10 mouse cellular contexts compared by ENCODE assay signal in genomic region chr17:83545259-83545658, GRCm38 (mm10). TPM values are rescaled to one million over a fixed set of nuclear protein-coding genes. Genes with fewer than 3 reads are reported as not detected.
DNase-seq lines count a peak whose midpoint lies in the region; ATAC-seq and TF ChIP-seq lines count a peak whose summit lies in the region.
"Had no signal": no experiment of that assay in that cellular context is flagged by ENCODE, and none has a peak within 500 bp of the region (broad histone marks: within the 10 kb centered on the region; RNA-seq: fewer than 3 reads in every experiment).

No protein-coding gene starts in this region.

- no peak overlapping the region; the same call in 1 of the 2 replicates for H3K9ac ChIP-seq in lung, embryonic 16.5 days (ENCODE audit: low read length)
- H3K9ac ChIP-seq in forebrain, postnatal 0 days, result no peak overlapping the region
- H3K9ac ChIP-seq in limb, embryonic 12.5 days (replicated peaks), result no peak overlapping the region

- H3K4me3 ChIP-seq in lung, embryonic 16.5 days (ENCODE audit: low read length), result peak overlapping the region; percentile 51
- no peak overlapping the region for H3K4me3 ChIP-seq in forebrain, postnatal 0 days (ENCODE audit: low read depth, low read length)
- peak overlapping the region; percentile 28; the same call in 1 of the 2 replicates for H3K4me3 ChIP-seq in limb, embryonic 12.5 days (replicated peaks)

- peaks cover 11% of the 10 kb centered on the region for H3K27me3 ChIP-seq in lung, embryonic 16.5 days (ENCODE audit: control insufficient read depth, insufficient read depth, low read depth, low read length)
- H3K27me3 ChIP-seq in forebrain, postnatal 0 days (ENCODE audit: insufficient read depth, low read length), result 0 out of 2 replicates have a peak, but pooled peaks cover 2% of the 10 kb centered on the region
- peaks cover 62% of the 10 kb centered on the region for H3K27me3 ChIP-seq in limb, embryonic 12.5 days
- no peaks in the 10 kb centered on the region for H3K27me3 ChIP-seq in splenic B cell, adult 2 months (ENCODE audit: control insufficient read depth, insufficient read depth, low read length, poor library complexity, severe bottlenecking)

- no peak overlapping the region for H3K27ac ChIP-seq in lung, embryonic 16.5 days (ENCODE audit: low read length)
- H3K27ac ChIP-seq in forebrain, postnatal 0 days (ENCODE audit: low read depth, low read length), result no peak overlapping the region
- H3K27ac ChIP-seq in limb, embryonic 12.5 days, result no peak overlapping the region

- H3K4me1 ChIP-seq in lung, embryonic 16.5 days (replicated peaks; ENCODE audit: control insufficient read depth, insufficient read depth, low read length), result 0 out of 2 replicates have a peak, but pooled peaks cover 7% of the 10 kb centered on the region
- 0 out of 2 replicates have a peak, but pooled peaks cover 16% of the 10 kb centered on the region for H3K4me1 ChIP-seq in forebrain, postnatal 0 days (ENCODE audit: insufficient read depth)
- peaks cover 8% of the 10 kb centered on the region for H3K4me1 ChIP-seq in limb, embryonic 12.5 days (replicated peaks)

- WGBS in lung, embryonic 16.5 days, result 70% methylated on average over 6 of the region's 6 CpGs
- WGBS in forebrain, postnatal 0 days, result 76% methylated on average over 6 of the region's 6 CpGs
- WGBS in limb, embryonic 12.5 days, result 85% methylated on average over 6 of the region's 6 CpGs

- H3K9me3 ChIP-seq in lung, embryonic 16.5 days (ENCODE audit: control insufficient read depth, low read length), result no peaks in the 10 kb centered on the region
- no peaks in the 10 kb centered on the region for H3K9me3 ChIP-seq in forebrain, postnatal 0 days (ENCODE audit: low read length)
- no peaks in the 10 kb centered on the region for H3K9me3 ChIP-seq in limb, embryonic 12.5 days

- 0 out of 2 replicates have a peak, but pooled peaks have one; percentile 27 for TF ChIP-seq CTCF in forebrain, postnatal 0 days (IDR thresholded peaks at IDR 0.05; ENCODE audit: low read depth)

- DNase-seq in lung, postnatal 10 days, result no peak
- no peak for DNase-seq in forebrain, postnatal 0 days
- DNase-seq in splenic B cell, adult 2 months (ENCODE audit: low read depth, low spot score), result peak; percentile 26
- DNase-seq in adrenal gland, postnatal 10 days, result no peak
- no peak for DNase-seq in kidney, adult 11 months
- DNase-seq in adipocyte (ENCODE audit: low spot score), result no peak
- DNase-seq: cerebellum, postnatal 14 days; lung, postnatal 4 days had no signal

- no peaks in the 10 kb centered on the region for H3K36me3 ChIP-seq in lung, embryonic 16.5 days (ENCODE audit: control insufficient read depth, insufficient read depth, low read length)
- H3K36me3 ChIP-seq in forebrain, postnatal 0 days (ENCODE audit: insufficient read depth), result no peaks in the 10 kb centered on the region
- H3K36me3 ChIP-seq in limb, embryonic 12.5 days, result no peaks in the 10 kb centered on the region
- no peaks in the 10 kb centered on the region for H3K36me3 ChIP-seq in splenic B cell, adult 2 months (ENCODE audit: control insufficient read depth, insufficient read depth, low read length, poor library complexity, severe bottlenecking)

- peak overlapping the region; percentile 62 for H3K4me2 ChIP-seq in lung, embryonic 16.5 days (ENCODE audit: low read depth, low read length)
- H3K4me2 ChIP-seq in forebrain, postnatal 0 days (ENCODE audit: low read depth), result peak overlapping the region; percentile 41
- H3K4me2 ChIP-seq in limb, embryonic 12.5 days, result peak overlapping the region; percentile 54

- no peak for ATAC-seq in lung, embryonic 16.5 days (ENCODE audit: low read depth)
- 0 out of 2 replicates have a peak, but pooled peaks have one; percentile 35 for ATAC-seq in forebrain, postnatal 0 days
- ATAC-seq in limb, embryonic 12.5 days (ENCODE audit: insufficient number of reproducible peaks, insufficient read depth, low FRiP score, low TSS enrichment, low read depth), result no peak

RNA-seq across cellular contexts. Expression of gene Cox7a2l, which starts 28.1 kb away (rescaled TPM):
- 180 and 187 TPM in 2 replicates for polyA plus RNA-seq in lung, embryonic 16.5 days (2015; fragmentation: Nextera tagmentation; extraction: Ambion mirVana)
- total RNA-seq in forebrain, postnatal 0 days (2014; rRNA removed), result 343 and 363 TPM in 2 replicates
- 210 and 242 TPM in 2 replicates for polyA plus RNA-seq in forebrain, postnatal 0 days (2015; fragmentation: Nextera tagmentation; extraction: Ambion mirVana)
- 123 and 127 TPM in 2 replicates for polyA plus RNA-seq in limb, embryonic 12.5 days (2016; fragmentation: Nextera tagmentation; extraction: Ambion mirVana)
- 100 to 1,000 TPM; 271 to 309 TPM for total RNA-seq in adrenal gland, postnatal 10 days (2021)
